Mouse (Mus musculus): ENCODE measurements around the gene Zfp207. TPM values are rescaled to one million over a fixed set of nuclear protein-coding genes. Genes with fewer than 3 reads are reported as not detected.
"Not testable (repeated sequence)": the region's sequence is repeated elsewhere in the genome, so short reads cannot be mapped to it uniquely, and the experiment has no call there.

Gene Zfp207
- polyA plus RNA-seq, 1 experiment from 2014 or later: 264 TPM

GRCm38 (mm10) chr11:80382626-80383018, 457 bp upstream of the Zfp207 start:
- 7% methylated on average over 12 of the region's 12 CpGs for WGBS
- Histone ChIP-seq H3K27me3 (no peaks in the 10 kb centered on the region), H3K9me3 (no peaks in the 10 kb centered on the region), H3K4me2 (replicated peaks) (peak overlapping the region; percentile 57), H3K4me1 (peaks cover 23% of the 10 kb centered on the region), H3K4me3 (peak overlapping the region; percentile 86), H3K36me3 (peaks cover 8% of the 10 kb centered on the region), H3K27ac (peak overlapping the region; percentile 82), H3K9ac (peak overlapping the region; percentile 93)
- ATAC-seq (ENCODE audit: insufficient number of reproducible peaks, insufficient read depth, low FRiP score, low TSS enrichment): no peak

- no peaks in the 10 kb centered on the region for H3K9me3 ChIP-seq
- peak overlapping the region; percentile 86 for H3K4me3 ChIP-seq
- 0% methylated on average over 20 of the region's 20 CpGs for WGBS
- ATAC-seq (ENCODE audit: insufficient number of reproducible peaks, insufficient read depth, low FRiP score, low TSS enrichment): no peak
- peak overlapping the region; percentile 89 for H3K27ac ChIP-seq
- no peaks in the 10 kb centered on the region for H3K27me3 ChIP-seq
- peak overlapping the region; percentile 93 for H3K9ac ChIP-seq
- no peak overlapping the region for H3K4me2 ChIP-seq (replicated peaks)
- H3K36me3 ChIP-seq: peaks cover 17% of the 10 kb centered on the region
- H3K4me1 ChIP-seq: peaks cover 23% of the 10 kb centered on the region
Observed at GRCm38 (mm10) chr11:80383626-80384046, 557 bp downstream of the Zfp207 start.

- Histone ChIP-seq H3K27me3 (no peaks in the 10 kb centered on the region), H3K4me2 (replicated peaks) (peak overlapping the region; percentile 92), H3K9me3 (no peaks in the 10 kb centered on the region), H3K36me3 (peaks cover 22% of the 10 kb centered on the region), H3K4me3 (peak overlapping the region; percentile 86), H3K4me1 (peaks cover 23% of the 10 kb centered on the region), H3K9ac (peak overlapping the region; percentile 73), H3K27ac (no peak overlapping the region)
- no peak for ATAC-seq (ENCODE audit: insufficient number of reproducible peaks, insufficient read depth, low FRiP score, low TSS enrichment)
Observed at GRCm38 (mm10) chr11:80384461-80384860, 1.4 kb downstream of the Zfp207 start.

GRCm38 (mm10) chr11:80385055-80385454, 2.0 kb downstream of the Zfp207 start:
- H3K27me3 ChIP-seq: no peaks in the 10 kb centered on the region
- H3K27ac ChIP-seq: no peak overlapping the region
- H3K9me3 ChIP-seq: no peaks in the 10 kb centered on the region
- H3K4me3 ChIP-seq: peak overlapping the region; percentile 86
- H3K4me1 ChIP-seq: peaks cover 23% of the 10 kb centered on the region
- peaks cover 27% of the 10 kb centered on the region for H3K36me3 ChIP-seq
- WGBS: 57% methylated on average over 4 of the region's 4 CpGs
- ATAC-seq (ENCODE audit: insufficient number of reproducible peaks, insufficient read depth, low FRiP score, low TSS enrichment): no peak
- H3K9ac ChIP-seq: peak overlapping the region; percentile 73
- peak overlapping the region; percentile 92 for H3K4me2 ChIP-seq (replicated peaks)

GRCm38 (mm10) chr11:80386790-80387189, 3.7 kb downstream of the Zfp207 start:
- H3K36me3 ChIP-seq: peaks cover 35% of the 10 kb centered on the region
- no peaks in the 10 kb centered on the region for H3K9me3 ChIP-seq
- H3K9ac ChIP-seq: no peak overlapping the region
- H3K27me3 ChIP-seq: no peaks in the 10 kb centered on the region
- ATAC-seq (ENCODE audit: insufficient number of reproducible peaks, insufficient read depth, low FRiP score, low TSS enrichment): no peak
- H3K4me2 ChIP-seq (replicated peaks): peak overlapping the region; percentile 92
- H3K4me3 ChIP-seq: no peak overlapping the region
- peaks cover 23% of the 10 kb centered on the region for H3K4me1 ChIP-seq
- H3K27ac ChIP-seq: no peak overlapping the region
- 84% methylated on average over 2 of the region's 2 CpGs for WGBS

GRCm38 (mm10) chr11:80389885-80390284, 6.8 kb downstream of the Zfp207 start:
- Histone ChIP-seq H3K9me3 (no peaks in the 10 kb centered on the region), H3K9ac (no peak overlapping the region), H3K4me3 (no peak overlapping the region), H3K4me2 (replicated peaks) (no peak overlapping the region), H3K27me3 (no peaks in the 10 kb centered on the region), H3K36me3 (peaks cover 54% of the 10 kb centered on the region), H3K27ac (no peak overlapping the region), H3K4me1 (peaks cover 19% of the 10 kb centered on the region)
- WGBS: 79% methylated on average over 1 of the region's 1 CpGs
- no peak for ATAC-seq (ENCODE audit: insufficient number of reproducible peaks, insufficient read depth, low FRiP score, low TSS enrichment)

- 90% methylated on average over 2 of the region's 2 CpGs for WGBS
- H3K9me3 ChIP-seq: no peaks in the 10 kb centered on the region
- ATAC-seq (ENCODE audit: insufficient number of reproducible peaks, insufficient read depth, low FRiP score, low TSS enrichment): no peak
- no peak overlapping the region for H3K4me2 ChIP-seq (replicated peaks)
- no peak overlapping the region for H3K27ac ChIP-seq
- no peaks in the 10 kb centered on the region for H3K27me3 ChIP-seq
- H3K36me3 ChIP-seq: peaks cover 70% of the 10 kb centered on the region
- H3K4me1 ChIP-seq: peaks cover 4% of the 10 kb centered on the region
- no peak overlapping the region for H3K4me3 ChIP-seq
- H3K9ac ChIP-seq: no peak overlapping the region
Observed at GRCm38 (mm10) chr11:80391407-80392120, 8.5 kb downstream of the Zfp207 start.

- no peak overlapping the region for H3K4me2 ChIP-seq (replicated peaks)
- H3K4me1 ChIP-seq: no peaks in the 10 kb centered on the region
- peaks cover 66% of the 10 kb centered on the region for H3K36me3 ChIP-seq
- WGBS: 91% methylated on average over 3 of the region's 3 CpGs
- H3K9me3 ChIP-seq: no peaks in the 10 kb centered on the region
- no peak for ATAC-seq (ENCODE audit: insufficient number of reproducible peaks, insufficient read depth, low FRiP score, low TSS enrichment)
- no peaks in the 10 kb centered on the region for H3K27me3 ChIP-seq
- H3K9ac ChIP-seq: no peak overlapping the region
- no peak overlapping the region for H3K27ac ChIP-seq
- H3K4me3 ChIP-seq: no peak overlapping the region
Observed at GRCm38 (mm10) chr11:80395930-80396329, 12.9 kb downstream of the Zfp207 start.

- H3K4me1 ChIP-seq: no peaks in the 10 kb centered on the region
- no peak overlapping the region for H3K9ac ChIP-seq
- no peak overlapping the region for H3K4me2 ChIP-seq (replicated peaks)
- H3K4me3 ChIP-seq: no peak overlapping the region
- ATAC-seq (ENCODE audit: insufficient number of reproducible peaks, insufficient read depth, low FRiP score, low TSS enrichment): no peak
- H3K36me3 ChIP-seq: peaks cover 65% of the 10 kb centered on the region
- H3K27ac ChIP-seq: no peak overlapping the region
- no peaks in the 10 kb centered on the region for H3K9me3 ChIP-seq
- WGBS: 93% methylated on average over 4 of the region's 4 CpGs
- no peaks in the 10 kb centered on the region for H3K27me3 ChIP-seq
Observed at GRCm38 (mm10) chr11:80396617-80397016, 13.5 kb downstream of the Zfp207 start.

GRCm38 (mm10) chr11:80407878-80408277, 24.8 kb downstream of the Zfp207 start:
- not testable (repeated sequence) for H3K27me3 ChIP-seq; H3K9me3 ChIP-seq; H3K9ac ChIP-seq; H3K4me1 ChIP-seq; H3K4me3 ChIP-seq; ATAC-seq (ENCODE audit: insufficient number of reproducible peaks, insufficient read depth, low FRiP score, low TSS enrichment); H3K27ac ChIP-seq; H3K4me2 ChIP-seq (replicated peaks)
- 95% methylated on average over 6 of the region's 6 CpGs for WGBS
- peaks cover 55% of the 10 kb centered on the region for H3K36me3 ChIP-seq

- Histone ChIP-seq H3K9ac (no peak overlapping the region), H3K27me3 (no peaks in the 10 kb centered on the region)
Observed at GRCm38 (mm10) chr11:80410377-80410776, 27.3 kb downstream of the Zfp207 start.

GRCm38 (mm10) chr11:80417085-80417484, 34.0 kb downstream of the Zfp207 start:
- Histone ChIP-seq H3K9me3 (no peaks in the 10 kb centered on the region), H3K36me3 (peaks cover 23% of the 10 kb centered on the region), H3K4me3 (no peak overlapping the region), H3K4me2 (replicated peaks) (no peak overlapping the region), H3K27me3 (no peaks in the 10 kb centered on the region), H3K27ac (no peak overlapping the region), H3K4me1 (no peaks in the 10 kb centered on the region), H3K9ac (no peak overlapping the region)
- 88% methylated on average over 5 of the region's 5 CpGs for WGBS
- no peak for ATAC-seq (ENCODE audit: insufficient number of reproducible peaks, insufficient read depth, low FRiP score, low TSS enrichment)

More at GRCm38 (mm10) chr11:80410377-80410776, 27.3 kb downstream of the Zfp207 start:
- Histone ChIP-seq H3K27ac (no peak overlapping the region), H3K4me3 (no peak overlapping the region), H3K4me2 (replicated peaks) (no peak overlapping the region), H3K4me1 (no peaks in the 10 kb centered on the region), H3K9me3 (no peaks in the 10 kb centered on the region), H3K36me3 (peaks cover 50% of the 10 kb centered on the region)
- 91% methylated on average over 2 of the region's 2 CpGs for WGBS
- no peak for ATAC-seq (ENCODE audit: insufficient number of reproducible peaks, insufficient read depth, low FRiP score, low TSS enrichment)
